Mouse (Mus musculus): ENCODE data around the gene Proser2. TPM values are rescaled to one million over a fixed set of nuclear protein-coding genes. Genes with fewer than 3 reads are reported as not detected.

Gene Proser2
- polyA plus RNA-seq (2012; rRNA removed): 25.7 and 26.4 TPM in 2 replicates

GRCm38 (mm10) chr2:6129555-6130355 is at the start of gene Proser2:
TSS of gene Proser2 (minus strand) at chr2:6130211.
- DNase-seq (ENCODE audit: low spot score): peak; percentile 89

- DNase-seq (ENCODE audit: low spot score): no peak
Measured at GRCm38 (mm10) chr2:6179749-6180117, 49.7 kb upstream of the Proser2 start.

- DNase-seq (ENCODE audit: low spot score): no peak
Measured at GRCm38 (mm10) chr2:6178901-6179748, 49.1 kb upstream of the Proser2 start.

- no peak for DNase-seq (ENCODE audit: low spot score)
Measured at GRCm38 (mm10) chr2:6173013-6173412, 43.0 kb upstream of the Proser2 start.

GRCm38 (mm10) chr2:6168560-6168959 is 38.5 kb upstream of the Proser2 start:
- DNase-seq (ENCODE audit: low spot score): no peak

GRCm38 (mm10) chr2:6167843-6168558 is 38.0 kb upstream of the Proser2 start:
- no peak for DNase-seq (ENCODE audit: low spot score)

- no peak for DNase-seq (ENCODE audit: low spot score)
Measured at GRCm38 (mm10) chr2:6165771-6166170, 35.8 kb upstream of the Proser2 start.

- no peak for DNase-seq (ENCODE audit: low spot score)
Measured at GRCm38 (mm10) chr2:6164606-6165290, 34.7 kb upstream of the Proser2 start.

- DNase-seq (ENCODE audit: low spot score): peak; percentile 42
Measured at GRCm38 (mm10) chr2:6162366-6163040, 32.5 kb upstream of the Proser2 start.

- no peak for DNase-seq (ENCODE audit: low spot score)
Measured at GRCm38 (mm10) chr2:6159735-6160134, 29.7 kb upstream of the Proser2 start.

- DNase-seq (ENCODE audit: low spot score): no peak
Measured at GRCm38 (mm10) chr2:6159219-6159618, 29.2 kb upstream of the Proser2 start.

GRCm38 (mm10) chr2:6157635-6158034 is 27.6 kb upstream of the Proser2 start:
- no peak for DNase-seq (ENCODE audit: low spot score)

- no peak for DNase-seq (ENCODE audit: low spot score)
Measured at GRCm38 (mm10) chr2:6157208-6157607, 27.2 kb upstream of the Proser2 start.

- no peak for DNase-seq (ENCODE audit: low spot score)
Measured at GRCm38 (mm10) chr2:6149801-6150200, 19.8 kb upstream of the Proser2 start.

GRCm38 (mm10) chr2:6146901-6147300 is 16.9 kb upstream of the Proser2 start:
- DNase-seq (ENCODE audit: low spot score): no peak

GRCm38 (mm10) chr2:6146257-6146656 is 16.2 kb upstream of the Proser2 start:
- no peak for DNase-seq (ENCODE audit: low spot score)

GRCm38 (mm10) chr2:6145611-6146010 is 15.6 kb upstream of the Proser2 start:
- DNase-seq (ENCODE audit: low spot score): no peak

GRCm38 (mm10) chr2:6142915-6143654 is 13.1 kb upstream of the Proser2 start:
- DNase-seq (ENCODE audit: low spot score): no peak

- no peak for DNase-seq (ENCODE audit: low spot score)
Measured at GRCm38 (mm10) chr2:6140572-6141161, 10.7 kb upstream of the Proser2 start.

GRCm38 (mm10) chr2:6133871-6134270 is 3.9 kb upstream of the Proser2 start:
- DNase-seq (ENCODE audit: low spot score): no peak
